Mouse (Mus musculus): ENCODE measurements around the gene Frat2.

Frat2 gene

DNA sequence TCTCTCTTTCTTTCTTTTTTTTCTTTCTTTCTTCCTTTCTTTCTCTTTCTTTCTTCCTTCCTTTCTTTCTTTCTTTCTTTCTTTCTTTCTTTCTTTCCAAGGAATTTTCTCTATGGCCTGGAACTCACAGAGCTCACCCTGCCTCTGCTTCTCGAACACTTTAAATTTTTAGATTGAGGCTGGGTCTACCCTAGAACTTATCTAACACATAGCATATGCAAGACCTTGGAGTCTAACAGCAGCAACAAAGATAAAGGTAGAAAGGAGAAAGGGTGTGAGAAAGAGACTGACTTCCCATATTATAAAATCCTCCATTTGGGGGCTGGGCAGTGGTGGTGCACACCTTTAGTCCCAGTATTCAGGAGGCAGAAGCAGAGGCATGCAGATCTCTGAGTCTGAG, 25.3 kb downstream of the Frat2 start:
- no peak for DNase-seq (ENCODE audit: low read depth, low spot score)

- no peak for DNase-seq (ENCODE audit: low read depth, low spot score)
These were observed 26.5 kb downstream of the Frat2 start for GRCm38 (mm10) chr19:41821436-41821835.

GRCm38 (mm10) chr19:41818749-41819148, 29.2 kb downstream of the Frat2 start:
- DNase-seq (ENCODE audit: low read depth, low spot score) = peak; percentile 36

DNA sequence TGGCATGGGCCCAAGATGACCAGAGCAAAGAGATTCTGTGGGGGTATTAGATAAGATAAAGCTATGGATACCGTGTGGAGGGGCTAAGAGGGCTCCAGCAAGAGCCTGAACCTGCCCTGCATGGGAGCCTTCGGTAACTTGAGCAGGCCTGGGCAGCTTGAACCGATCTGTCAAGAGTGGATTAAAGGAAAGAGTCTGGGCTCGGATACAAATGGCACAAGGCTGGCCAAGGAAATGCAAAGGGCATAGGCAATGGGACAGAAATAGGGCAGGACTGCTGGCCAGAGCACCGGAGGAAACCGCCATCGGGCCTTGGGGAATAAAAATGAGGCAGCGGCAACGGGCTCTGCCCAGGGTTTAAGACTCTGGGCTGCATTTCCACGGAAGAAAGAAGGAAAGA, 30.6 kb downstream of the Frat2 start:
- no peak for DNase-seq (ENCODE audit: low read depth, low spot score)

DNA sequence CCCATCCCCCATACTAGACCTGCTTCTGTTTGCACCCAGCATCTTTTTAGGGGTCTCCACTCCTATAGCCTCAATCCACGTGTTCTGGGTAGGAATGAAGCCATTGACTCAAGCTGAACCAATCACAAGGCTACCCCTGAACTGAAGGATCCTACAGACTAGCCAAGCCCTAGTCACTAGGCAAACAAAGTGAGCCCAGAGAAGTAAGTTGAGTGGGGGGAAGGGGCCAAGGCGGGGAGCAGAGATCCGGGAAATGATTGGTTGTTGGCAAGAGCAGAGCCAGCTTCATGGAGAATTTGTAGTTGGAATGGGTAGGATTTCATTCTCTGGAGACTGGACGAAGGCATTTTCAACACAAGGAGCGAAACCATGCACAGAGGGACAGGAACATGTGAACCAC, 31.0 kb downstream of the Frat2 start:
- DNase-seq (ENCODE audit: low read depth, low spot score) = no peak

DNA sequence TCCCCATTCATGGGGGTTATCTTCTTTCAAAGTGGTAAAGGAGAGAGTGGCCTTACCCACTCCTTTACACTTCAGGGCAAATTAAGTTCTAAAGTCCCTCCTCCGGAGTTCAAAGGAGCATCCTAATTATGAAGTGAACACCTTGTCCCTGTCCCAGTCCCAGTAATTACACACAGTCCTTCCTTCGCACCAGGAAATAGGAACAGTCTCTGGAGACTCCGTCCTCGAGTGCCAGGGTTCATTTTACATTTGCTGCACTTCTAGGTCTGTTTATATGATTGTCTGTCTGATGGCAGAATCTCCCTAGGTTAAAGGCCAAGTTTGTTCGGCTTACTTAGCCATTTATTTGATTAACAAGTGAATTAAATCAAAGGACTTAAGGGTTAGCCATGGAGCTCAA, 31.5 kb downstream of the Frat2 start:
- no peak for DNase-seq (ENCODE audit: low read depth, low spot score)

DNA sequence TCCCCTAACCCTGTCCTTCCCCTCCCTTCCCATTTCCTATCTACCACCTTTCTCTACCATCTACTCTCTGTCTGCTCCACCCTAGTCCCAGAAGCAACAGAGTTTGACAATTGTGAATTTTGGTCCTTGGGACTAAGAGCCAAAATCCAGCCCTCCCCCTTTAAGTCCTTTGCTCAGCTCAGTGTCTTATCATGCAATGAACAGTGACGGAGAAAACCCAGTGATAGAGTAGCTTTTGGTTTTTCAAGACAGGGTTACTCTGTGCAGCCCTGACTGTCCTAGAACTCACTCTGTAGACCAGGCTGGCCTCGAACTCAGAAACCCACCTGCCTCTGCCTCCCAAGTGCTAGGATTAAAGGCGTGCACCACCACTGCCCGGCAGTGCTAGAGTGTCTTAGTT, 34.6 kb downstream of the Frat2 start:
- DNase-seq (ENCODE audit: low read depth, low spot score) = no peak

DNA sequence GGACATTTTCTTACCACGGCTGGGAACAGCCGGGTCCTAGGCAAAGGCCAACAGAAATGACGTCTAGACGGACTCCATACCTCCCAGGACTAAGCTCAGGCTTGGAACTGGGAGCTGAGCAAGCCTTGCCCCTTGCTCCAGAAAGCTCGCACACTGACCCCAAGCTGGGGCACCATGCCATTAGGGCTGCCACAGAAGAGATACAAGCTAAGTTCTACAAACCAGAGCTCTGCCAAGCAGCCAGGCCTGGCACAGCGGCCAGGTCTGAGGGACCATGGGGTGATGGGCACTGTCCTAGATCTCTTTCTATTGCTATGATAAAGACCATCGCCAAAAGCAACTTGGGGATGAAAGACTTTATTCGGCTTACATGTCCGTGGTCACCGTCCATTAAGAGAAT, 35.4 kb downstream of the Frat2 start:
- no peak for DNase-seq (ENCODE audit: low read depth, low spot score)

- no peak for DNase-seq (ENCODE audit: low read depth, low spot score)
These were observed 37.9 kb downstream of the Frat2 start for GRCm38 (mm10) chr19:41810074-41810473.

- DNase-seq (ENCODE audit: low read depth, low spot score) = no peak
These were observed 39.8 kb downstream of the Frat2 start for GRCm38 (mm10) chr19:41808104-41808634.

- DNase-seq (ENCODE audit: low read depth, low spot score) = no peak
These were observed 40.4 kb downstream of the Frat2 start for GRCm38 (mm10) chr19:41807497-41807896.

GRCm38 (mm10) chr19:41805831-41806230, 42.1 kb downstream of the Frat2 start:
- no peak for DNase-seq (ENCODE audit: low read depth, low spot score)

DNA sequence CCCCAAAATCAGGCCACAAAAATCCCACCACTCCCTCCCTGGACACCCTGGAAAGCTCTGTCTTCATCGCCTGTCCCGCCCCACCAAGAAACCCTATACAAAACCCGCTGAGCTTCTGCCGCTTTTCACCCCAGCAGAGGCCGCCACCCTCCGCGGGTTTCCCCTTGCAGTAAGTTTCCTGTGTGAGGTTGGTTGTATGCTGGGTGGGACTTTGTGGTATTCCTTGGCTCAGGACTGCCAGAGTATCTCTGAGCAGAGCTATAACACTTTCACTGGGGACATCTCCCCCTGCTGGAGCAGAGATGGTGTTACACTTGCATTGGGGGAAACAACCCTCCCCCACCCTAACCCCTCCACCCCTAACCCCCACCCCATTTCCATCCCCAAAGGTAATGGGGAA, 44.6 kb downstream of the Frat2 start:
- peak; percentile 46 for DNase-seq (ENCODE audit: low read depth, low spot score)

DNA sequence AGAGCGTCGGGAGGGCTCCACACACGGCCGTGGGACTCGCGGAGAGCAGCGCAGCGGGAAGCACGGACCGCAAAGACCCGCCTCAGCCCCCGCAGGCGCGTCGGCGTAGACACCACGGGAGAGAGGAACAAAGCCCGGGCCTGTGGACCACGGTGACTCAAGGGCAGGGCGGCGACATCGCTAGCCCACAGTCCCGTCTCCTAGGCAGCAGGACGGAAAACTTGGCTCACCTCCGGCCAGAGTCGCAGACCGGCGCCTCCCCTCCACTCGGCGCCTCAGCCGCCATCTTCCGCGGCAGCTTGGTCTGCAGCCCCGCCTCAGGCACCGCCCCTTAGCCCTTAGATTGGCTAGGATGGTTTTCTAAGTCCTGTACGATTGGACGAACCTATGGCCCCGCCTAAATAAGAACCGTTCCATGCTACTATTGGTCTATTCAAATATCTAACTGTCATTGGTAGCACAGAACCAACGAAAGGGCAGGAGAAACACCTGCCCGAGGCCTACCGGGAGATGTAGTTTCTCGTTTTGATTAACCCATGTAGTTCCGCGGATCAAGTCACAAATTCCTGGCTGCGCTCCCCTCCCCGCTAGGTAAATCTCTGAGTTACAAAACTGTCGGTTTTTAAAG, 46.1 kb downstream of the Frat2 start, which contains the start of gene Arhgap19:
Gene Arhgap19 (minus strand): TSS at position 306 of the 628 bp plus-strand sequence.
- DNase-seq (ENCODE audit: low read depth, low spot score) = peak; percentile 95

- no peak for DNase-seq (ENCODE audit: low read depth, low spot score)
These were observed 46.8 kb downstream of the Frat2 start for GRCm38 (mm10) chr19:41800986-41801741.

GRCm38 (mm10) chr19:41800451-41800850, 47.5 kb downstream of the Frat2 start:
- no peak for DNase-seq (ENCODE audit: low read depth, low spot score)

DNA sequence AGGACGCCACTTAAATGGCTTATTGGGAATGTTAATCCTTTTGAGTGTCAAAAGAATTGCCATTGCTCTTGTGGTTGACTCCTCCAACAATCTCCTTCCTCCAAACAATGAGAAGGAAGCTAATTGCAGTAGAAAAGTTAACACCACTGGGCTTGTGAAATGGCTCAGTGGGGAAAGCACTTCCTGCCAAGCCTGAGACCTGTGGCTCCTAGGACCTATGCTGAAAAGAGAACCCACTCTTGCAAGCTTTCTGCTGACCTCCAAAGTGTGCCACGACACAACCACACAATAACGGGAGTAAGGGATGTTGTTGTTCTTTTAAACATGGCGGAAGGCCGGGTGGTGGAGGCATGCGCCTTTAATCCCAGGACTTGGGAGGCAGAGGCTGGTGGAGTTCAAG, 50.4 kb downstream of the Frat2 start:
- no peak for DNase-seq (ENCODE audit: low read depth, low spot score)

- no peak for DNase-seq (ENCODE audit: low read depth, low spot score)
These were observed 51.1 kb downstream of the Frat2 start for GRCm38 (mm10) chr19:41796789-41797327.

GRCm38 (mm10) chr19:41796148-41796760, 51.7 kb downstream of the Frat2 start:
- DNase-seq (ENCODE audit: low read depth, low spot score) = no peak
